Mouse (Mus musculus) testis, postnatal 10 days (tissue): ENCODE measurements around the gene Acads.
"Not testable (repeated sequence)": the region's sequence is repeated elsewhere in the genome, so short reads cannot be mapped to it uniquely, and the experiment has no call there.

Experiments
- DNase-seq: peaks from one replicate; pipeline ENCODE4 v3.0.0; 2021; ENCODE audit warnings: low spot score

Acads gene

GRCm38 (mm10) chr5:115149675-115150459, 30.7 kb upstream of the Acads start:
- no peak for DNase-seq

GRCm38 (mm10) chr5:115148872-115149271, 29.7 kb upstream of the Acads start:
- not testable (repeated sequence) for DNase-seq

- DNase-seq, result no peak
Measured at GRCm38 (mm10) chr5:115148378-115148777, 29.2 kb upstream of the Acads start.

- DNase-seq, result no peak
Measured at GRCm38 (mm10) chr5:115147388-115147787, 28.2 kb upstream of the Acads start.

- no peak for DNase-seq
Measured at GRCm38 (mm10) chr5:115146747-115147130, 27.6 kb upstream of the Acads start.

- no peak for DNase-seq
Measured at GRCm38 (mm10) chr5:115145976-115146746, 27.0 kb upstream of the Acads start.

- DNase-seq, result no peak
Measured at GRCm38 (mm10) chr5:115145253-115145968, 26.3 kb upstream of the Acads start.

GRCm38 (mm10) chr5:115144471-115144870, 25.3 kb upstream of the Acads start:
- no peak for DNase-seq

GRCm38 (mm10) chr5:115143552-115143951, 24.4 kb upstream of the Acads start:
- no peak for DNase-seq

GRCm38 (mm10) chr5:115142166-115142697, 23.1 kb upstream of the Acads start:
- DNase-seq, result no peak

- no peak for DNase-seq
Measured at GRCm38 (mm10) chr5:115140726-115141125, 21.6 kb upstream of the Acads start.

GRCm38 (mm10) chr5:115139124-115139523, 20.0 kb upstream of the Acads start:
- no peak for DNase-seq

GRCm38 (mm10) chr5:115134234-115135165, 15.4 kb upstream of the Acads start, which contains the start of gene Unc119b:
TSS of gene Unc119b (minus strand) at chr5:115134975.
- DNase-seq, result peak; percentile 96

- no peak for DNase-seq
Measured at GRCm38 (mm10) chr5:115133358-115134066, 14.4 kb upstream of the Acads start.

GRCm38 (mm10) chr5:115132465-115132864, 13.3 kb upstream of the Acads start:
- DNase-seq, result no peak

- DNase-seq, result no peak
Measured at GRCm38 (mm10) chr5:115129328-115129727, 10.2 kb upstream of the Acads start.

GRCm38 (mm10) chr5:115127421-115128179, 8.5 kb upstream of the Acads start:
- DNase-seq, result no peak

- DNase-seq, result no peak
Measured at GRCm38 (mm10) chr5:115126578-115127312, 7.6 kb upstream of the Acads start.
